Mouse (Mus musculus): ENCODE measurements at regions not wholly inside any gene's neighbourhood (a gene's known extent, or its start where the extent isn't known, plus 50 kb on each side); places are given as distances from the start of the nearest gene placed in this dataset.

DNA sequence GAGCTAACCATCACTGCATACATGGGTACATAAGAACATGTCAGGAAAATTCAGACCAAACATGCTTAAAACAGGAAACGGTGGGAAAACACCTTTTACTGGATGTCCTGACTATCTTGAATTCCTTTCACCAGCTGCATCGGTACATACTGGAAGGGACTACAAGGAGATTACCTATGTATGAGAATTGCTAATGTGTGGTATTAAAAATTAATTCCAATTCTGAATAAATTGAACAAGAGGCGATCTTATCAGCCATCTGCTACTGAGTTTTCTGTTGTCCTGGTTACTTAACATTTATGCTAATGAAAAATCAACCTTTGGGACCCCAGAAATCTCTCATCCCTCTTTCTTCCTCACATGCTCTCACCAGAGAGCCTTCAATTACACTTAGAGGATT is 178.0 kb downstream of the Nsun3 start:
- TF ChIP-seq CEBPB (IDR thresholded peaks at IDR 0.05; ENCODE audit: insufficient read depth, poor library complexity, severe bottlenecking) (no peak), POLR2A (IDR thresholded peaks at IDR 0.05; ENCODE audit: insufficient read length, low read depth) (no peak), TCF12 (IDR thresholded peaks at IDR 0.05; ENCODE audit: insufficient read depth, poor library complexity, severe bottlenecking) (no peak), MAX (IDR thresholded peaks at IDR 0.05; ENCODE audit: low read depth) (no peak), USF1 (IDR thresholded peaks at IDR 0.05; ENCODE audit: low read depth) (no peak), MYOG (IDR thresholded peaks at IDR 0.05; ENCODE audit: control insufficient read depth in 1 of 3, insufficient read depth in 1 of 3, insufficient read length in 2 of 3, low read depth in 2 of 3) (no peak)
